Mouse (Mus musculus) adrenal gland, postnatal 36 days (tissue): ENCODE measurements around the gene Gm26938. TPM values are rescaled to one million over a fixed set of nuclear protein-coding genes. Genes with fewer than 3 reads are reported as not detected.

ENCODE experiments used
- DNase-seq, 2 experiments: peaks; one replicate each; pipeline ENCODE4 v3.0.0; 2021; ENCODE audit warnings: mixed read lengths in 1 of 2
- long read RNA-seq, 2 experiments: library from polyadenylated mRNA; stranded (forward); transcript quantifications; one replicate each; pipeline ENCODE4 v2.0.0; 2021; ENCODE audit warnings: borderline sequencing depth in 2 of 2
- total RNA-seq, 2 experiments: library from RNA; stranded (reverse); gene quantifications; 2 replicates each; pipeline ENCODE4 v1.2.3; 2021

Gene Gm26938
- total RNA-seq: not detected
- long read RNA-seq, experiment 1: 0 reads
- long read RNA-seq, experiment 2: 0 reads

DNA sequence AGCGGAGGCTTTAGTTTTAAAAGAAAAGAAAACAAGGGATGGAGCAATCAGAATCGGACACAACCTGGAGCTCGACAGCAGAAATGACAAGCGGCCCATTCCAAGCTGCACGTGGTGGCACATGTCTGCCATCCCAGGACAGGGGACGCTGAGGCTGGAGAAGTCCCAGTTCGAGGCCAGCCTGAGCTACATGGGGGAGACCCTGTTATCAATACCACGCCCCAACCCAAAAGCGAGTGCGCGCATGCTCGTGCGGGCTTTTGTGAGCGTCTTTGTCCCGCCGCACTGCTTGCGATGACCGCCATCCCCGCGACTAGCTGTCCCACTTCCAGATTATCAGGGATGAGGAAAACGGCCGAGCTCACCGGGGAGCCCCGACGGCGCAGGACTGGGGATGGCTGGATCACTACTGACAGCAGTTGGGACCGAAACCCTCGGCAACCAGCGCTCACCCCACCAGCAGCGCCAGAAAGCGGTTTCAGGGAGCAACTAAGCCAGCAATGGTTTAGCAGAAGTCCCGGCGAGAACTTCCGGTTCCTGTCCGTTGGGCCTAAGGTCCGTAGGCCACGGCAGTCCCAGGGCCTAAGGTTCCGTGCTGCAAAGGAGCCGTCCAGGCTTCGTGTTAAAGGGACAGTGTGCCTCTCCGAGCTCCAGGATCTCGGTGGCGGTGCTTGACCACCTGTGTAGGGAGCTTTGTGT is at the start of gene Gm26938, which contains the start of gene Psmg3:
Gene Gm26938 (minus strand): TSS at position 51 of the 699 bp plus-strand sequence.
Gene Psmg3 (minus strand): TSS at position 529 of the 699 bp plus-strand sequence.
- DNase-seq: peak; percentile 87 to 90

DNA sequence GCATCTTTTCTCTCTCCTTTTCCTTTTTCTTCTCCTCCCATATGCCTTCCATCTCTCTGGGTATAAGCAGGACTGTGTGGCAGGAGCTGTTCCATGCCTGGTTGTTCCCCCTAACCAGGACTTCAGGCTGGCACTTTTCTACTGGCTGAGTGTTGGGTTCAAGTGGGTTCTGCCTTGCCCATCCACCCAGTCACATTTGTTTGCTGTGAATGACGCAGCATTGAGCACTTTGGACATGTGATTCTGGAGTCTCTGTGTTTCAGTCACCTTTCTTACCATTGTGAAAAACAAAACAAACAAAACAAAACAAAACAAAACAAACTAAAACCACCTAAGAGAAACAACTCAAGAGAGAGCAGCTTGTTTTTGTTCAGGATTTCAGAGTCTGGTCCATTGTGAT is 45.3 kb upstream of the Gm26938 start:
- DNase-seq: no peak

DNA sequence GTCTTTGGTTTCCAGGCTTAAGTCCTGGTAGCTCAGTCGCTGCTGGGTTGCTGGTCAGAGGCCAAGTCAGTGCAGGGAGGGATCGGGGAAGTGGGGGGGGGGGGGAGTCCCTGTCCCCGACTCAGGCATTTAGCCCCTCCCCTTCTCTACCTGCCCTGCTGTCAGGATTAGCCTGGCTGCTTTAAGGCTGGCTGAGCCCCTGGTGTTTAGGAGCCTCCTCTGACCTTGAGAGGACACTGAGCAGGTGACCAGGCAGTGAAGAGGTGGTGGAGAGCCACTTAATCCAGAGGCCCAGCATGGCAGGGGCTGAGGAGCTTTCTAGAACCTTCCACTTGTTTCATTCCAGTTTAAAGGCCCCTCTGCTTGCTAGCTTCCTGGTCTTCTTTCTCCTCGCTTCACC is 44.7 kb upstream of the Gm26938 start:
- DNase-seq: no peak

DNA sequence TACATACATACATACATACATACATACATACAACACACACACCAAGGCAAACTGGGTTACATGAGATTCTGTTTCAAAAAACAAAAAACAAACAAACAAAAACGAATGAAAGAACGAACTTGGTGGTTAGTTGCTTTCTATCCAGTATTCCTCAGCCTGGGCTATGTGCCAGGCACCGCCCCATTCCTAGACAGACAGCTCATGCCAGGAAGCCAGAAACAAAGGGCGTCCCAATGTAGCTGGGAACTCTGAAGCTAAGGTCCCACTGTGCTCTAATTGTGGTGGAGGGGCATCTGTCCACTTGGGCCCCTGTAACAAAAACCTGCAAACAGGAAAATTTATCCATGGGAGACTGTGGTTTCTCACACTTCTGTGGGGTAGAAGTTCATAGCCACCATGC is 36.6 kb upstream of the Gm26938 start:
- DNase-seq: peak; percentile 85 to 90

DNA sequence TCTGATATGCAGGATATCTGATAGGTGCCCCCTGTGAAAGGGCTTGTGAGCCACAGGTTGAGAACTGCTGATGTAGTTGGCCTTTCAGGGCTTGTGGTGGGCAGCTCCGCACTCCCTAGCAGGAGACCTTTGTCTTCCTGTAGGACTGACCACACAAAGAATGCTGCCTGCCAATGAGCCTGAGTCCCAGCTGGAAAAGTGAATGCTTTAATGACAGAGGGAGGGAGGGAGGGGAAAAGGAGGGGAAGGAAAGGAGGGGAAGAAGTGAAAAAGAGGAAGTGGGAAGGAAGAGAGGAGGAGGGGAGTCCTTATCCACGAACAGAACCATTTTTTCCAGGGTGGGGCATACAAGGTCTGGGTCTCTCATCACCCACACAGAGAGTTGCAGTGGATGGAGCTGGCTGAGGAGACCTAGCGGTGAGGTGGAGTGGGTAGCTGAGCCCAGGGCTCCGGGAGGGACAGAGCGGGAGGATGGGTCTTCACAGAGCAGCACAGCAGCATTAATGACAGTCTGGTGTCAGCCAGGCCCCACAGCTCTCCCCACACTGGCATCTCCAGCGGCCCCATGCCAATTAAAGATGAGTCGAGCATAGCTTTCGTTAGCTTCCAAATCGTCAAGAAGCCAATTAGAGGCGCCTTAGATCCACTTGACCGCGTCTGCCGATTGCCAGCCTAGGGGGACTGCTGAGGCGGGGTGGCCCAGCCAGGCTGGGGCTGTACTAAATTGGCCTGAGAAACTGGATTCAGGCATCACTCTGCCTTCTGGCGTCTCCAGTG is 34.3 kb upstream of the Gm26938 start:
- DNase-seq: no peak

DNA sequence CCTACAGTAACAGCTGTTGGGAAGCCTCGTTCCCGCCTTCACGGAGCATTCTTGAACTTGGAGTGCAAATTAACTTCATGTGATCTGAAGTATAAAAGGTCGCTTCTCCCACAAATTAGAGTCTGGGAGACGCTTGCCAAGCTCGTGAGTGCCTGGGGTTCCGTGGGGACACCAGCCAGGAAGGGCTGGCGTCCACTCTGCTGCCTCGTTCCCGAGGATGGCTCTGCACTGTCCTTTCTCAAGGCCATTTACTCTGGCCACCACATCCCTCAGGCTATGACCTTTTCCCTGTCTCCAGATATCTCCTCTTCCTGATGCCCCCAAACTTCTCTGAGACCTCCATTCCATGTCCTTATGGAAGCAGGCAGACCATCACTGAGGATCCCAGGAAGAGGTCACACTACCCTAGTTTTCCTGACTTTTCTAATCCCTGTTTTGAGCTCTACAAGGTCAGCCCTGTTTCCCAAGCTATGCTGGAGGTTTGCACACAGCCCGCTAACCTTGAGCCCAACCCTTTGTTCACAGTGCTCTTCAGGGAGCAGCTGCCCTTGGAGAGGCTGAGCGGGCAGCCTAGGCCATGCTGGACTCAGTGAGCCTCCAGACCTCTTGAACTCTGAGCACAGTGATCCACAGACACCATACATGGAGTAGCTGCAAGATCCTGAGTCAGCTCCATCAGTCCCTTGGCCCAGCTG is 23.6 kb upstream of the Gm26938 start:
- DNase-seq: peak; percentile 68 to 75

DNA sequence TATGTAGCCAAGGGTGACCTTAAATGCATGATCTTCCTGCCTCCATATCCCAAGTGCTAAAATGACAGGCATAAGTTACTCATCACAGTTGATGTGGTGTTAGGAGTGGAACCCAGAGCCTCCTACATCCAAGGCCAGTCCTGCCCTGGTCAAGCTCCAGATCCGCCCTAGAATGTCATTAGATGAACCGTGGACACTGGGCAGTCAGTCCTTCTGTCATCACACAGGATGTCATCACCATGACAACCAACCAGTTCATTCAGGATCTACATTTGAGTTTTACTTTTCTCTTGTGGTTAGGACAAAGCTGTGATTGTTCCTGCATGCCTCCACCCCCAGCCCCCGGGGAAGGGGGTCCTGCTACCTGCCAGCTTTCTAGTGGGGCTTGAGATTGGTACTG is 12.9 kb upstream of the Gm26938 start:
- DNase-seq: no peak

DNA sequence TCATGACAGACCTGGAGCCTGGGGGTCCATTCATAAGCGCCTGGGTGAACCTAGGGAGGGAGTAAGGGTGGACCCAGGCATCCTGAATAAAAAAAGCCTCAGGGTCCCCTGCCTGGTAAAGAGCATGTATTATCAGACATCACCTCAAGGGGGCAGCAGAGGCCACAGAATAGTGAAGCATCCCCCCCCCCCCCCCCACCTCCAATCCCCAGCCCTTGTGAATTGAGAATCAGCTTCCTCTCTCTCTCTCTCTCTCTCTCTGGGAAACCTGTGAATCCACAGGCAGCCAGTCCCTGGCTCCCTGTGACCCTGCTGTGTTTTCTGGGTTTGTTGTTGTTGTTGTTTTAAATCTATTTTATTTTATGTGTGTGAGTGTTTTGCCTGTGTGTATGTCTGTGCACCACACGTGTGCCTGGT is 12.3 kb upstream of the Gm26938 start:
- peak; percentile 58 to 75 for DNase-seq

DNA sequence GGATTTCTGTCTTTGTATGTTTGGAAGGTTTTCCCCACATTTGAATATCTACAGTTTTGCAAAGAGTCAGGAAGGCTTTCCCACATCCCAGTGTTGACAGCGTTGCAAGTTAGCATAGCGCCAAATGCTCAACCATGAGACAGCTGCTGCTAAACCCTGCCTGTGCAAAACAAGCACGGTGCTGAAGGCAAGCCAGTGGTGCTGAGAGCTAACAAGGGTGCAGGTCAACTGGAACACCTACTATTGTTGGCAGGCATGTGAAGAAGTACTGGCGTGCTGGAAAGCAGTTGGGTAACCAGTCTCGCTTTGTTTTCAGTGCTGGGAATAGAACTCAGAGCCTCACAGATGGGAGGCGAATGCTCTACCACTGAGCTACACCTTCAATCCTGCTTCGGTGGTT is 9.5 kb upstream of the Gm26938 start:
- DNase-seq: no peak

DNA sequence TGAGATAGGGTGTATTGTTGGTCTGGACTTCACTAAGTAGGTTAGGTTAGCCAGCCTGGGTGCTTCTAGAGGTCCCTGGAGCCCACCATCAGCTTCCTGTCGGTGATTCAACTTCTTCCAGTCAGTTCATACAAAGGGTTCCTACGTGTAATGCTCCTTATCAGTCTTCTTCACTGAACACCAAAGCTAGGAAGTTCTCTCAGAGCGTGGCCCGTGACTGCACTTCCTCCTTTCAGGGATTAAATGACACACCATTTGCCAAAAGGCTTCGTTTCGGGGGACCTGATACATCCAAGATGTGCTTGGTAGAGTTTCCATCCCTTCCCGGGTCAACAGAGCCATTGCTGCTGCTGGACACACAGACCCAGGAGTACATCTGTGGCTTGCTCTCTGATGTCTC is 5.9 kb upstream of the Gm26938 start:
- no peak for DNase-seq

DNA sequence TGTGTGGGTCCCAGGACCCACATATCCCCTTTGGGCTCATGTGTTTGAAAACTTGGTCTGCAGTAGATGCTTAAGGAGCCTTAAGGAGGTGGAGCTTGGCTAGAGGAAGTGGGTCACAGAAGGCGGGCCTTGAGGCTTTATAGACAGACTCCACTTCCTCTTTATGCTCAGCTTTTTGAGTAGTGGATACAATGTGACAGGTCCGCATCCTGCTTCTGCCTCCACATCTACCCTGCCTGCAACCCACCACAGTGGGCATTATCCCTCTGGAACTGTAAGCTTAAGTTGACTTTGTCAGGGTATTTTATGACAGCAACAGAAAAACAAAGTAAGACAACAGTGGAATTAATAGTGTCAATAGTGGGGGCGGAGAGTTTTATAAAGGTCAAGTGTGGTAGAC is 4.5 kb upstream of the Gm26938 start:
- DNase-seq: no peak

DNA sequence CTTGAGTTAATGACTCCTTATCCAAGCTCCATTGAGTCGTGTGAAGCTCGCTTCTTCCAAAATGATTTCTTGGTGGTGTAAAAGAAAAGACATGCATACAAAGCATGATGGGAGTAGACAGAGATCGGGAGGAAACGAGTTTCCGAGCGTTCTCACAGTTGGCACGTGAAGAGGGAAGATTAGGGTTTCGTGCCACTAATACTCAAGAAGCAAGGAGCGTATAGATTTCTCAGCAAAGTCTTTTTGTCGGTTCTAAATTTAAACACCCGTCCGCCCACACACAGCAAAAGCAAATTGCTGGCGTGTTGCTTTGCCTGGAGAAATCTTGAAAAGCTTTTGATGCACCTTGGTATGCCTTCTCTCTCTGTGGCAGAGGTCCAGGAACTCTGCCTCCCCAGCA is 3.2 kb upstream of the Gm26938 start:
- DNase-seq: no peak

DNA sequence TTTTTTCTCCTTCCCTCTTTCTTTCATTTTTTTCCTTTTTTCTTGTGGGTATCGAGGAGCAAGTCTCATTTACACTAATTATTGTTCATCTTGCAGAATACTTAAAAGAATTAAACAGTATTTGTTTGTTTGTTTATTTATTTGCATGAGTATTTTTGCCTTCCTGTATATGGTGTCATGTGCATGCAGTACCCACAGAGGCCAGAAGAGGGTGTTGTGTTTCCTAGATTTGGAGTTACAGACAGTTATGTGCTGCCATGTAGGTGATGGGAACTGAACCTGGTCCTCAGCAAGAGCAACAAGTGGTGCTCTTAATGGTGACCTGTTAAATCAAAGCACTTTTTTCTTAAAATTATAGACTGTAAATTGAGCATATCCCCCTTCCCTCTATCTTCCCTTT is 1.4 kb upstream of the Gm26938 start:
- DNase-seq: no peak

DNA sequence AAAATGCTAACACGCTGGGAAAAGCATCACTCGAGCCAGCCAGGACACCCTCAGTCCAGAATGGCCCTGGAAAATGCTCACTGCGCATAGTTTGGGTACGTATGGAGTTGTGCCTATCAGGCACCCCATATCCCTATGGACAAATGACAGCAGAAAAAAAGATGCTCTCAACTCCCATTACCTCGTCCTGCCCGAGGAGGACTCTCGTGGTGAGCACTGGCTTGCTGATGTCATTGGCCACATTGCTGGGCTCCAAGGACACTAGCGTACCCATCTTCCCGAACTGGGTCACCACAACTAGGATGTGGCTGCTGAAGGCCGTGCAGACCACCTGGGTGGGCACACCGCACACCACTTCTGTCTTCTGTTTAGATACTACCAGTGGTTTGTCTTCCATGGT is 260 bp downstream of the Gm26938 start:
- DNase-seq: no peak

DNA sequence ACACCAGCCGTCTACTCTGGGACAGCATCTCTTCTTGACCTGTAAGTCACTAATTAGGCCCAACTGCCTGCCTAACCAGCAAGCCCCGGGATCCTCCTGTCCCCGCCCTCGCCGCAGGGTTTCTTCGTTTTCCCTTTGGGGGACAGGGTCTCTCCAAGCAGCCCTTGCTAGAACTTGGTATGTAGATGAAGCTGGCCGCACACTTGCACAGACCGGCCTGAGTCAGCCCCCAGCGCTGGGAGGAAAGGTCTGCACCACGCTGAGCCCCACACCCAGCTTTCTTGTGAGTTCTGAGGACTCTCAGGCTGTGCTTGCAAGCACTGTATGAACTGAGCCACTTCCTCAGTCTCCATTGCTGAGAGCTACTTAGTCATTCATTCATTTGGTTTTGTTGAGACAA is 1.7 kb downstream of the Gm26938 start:
- no peak for DNase-seq

DNA sequence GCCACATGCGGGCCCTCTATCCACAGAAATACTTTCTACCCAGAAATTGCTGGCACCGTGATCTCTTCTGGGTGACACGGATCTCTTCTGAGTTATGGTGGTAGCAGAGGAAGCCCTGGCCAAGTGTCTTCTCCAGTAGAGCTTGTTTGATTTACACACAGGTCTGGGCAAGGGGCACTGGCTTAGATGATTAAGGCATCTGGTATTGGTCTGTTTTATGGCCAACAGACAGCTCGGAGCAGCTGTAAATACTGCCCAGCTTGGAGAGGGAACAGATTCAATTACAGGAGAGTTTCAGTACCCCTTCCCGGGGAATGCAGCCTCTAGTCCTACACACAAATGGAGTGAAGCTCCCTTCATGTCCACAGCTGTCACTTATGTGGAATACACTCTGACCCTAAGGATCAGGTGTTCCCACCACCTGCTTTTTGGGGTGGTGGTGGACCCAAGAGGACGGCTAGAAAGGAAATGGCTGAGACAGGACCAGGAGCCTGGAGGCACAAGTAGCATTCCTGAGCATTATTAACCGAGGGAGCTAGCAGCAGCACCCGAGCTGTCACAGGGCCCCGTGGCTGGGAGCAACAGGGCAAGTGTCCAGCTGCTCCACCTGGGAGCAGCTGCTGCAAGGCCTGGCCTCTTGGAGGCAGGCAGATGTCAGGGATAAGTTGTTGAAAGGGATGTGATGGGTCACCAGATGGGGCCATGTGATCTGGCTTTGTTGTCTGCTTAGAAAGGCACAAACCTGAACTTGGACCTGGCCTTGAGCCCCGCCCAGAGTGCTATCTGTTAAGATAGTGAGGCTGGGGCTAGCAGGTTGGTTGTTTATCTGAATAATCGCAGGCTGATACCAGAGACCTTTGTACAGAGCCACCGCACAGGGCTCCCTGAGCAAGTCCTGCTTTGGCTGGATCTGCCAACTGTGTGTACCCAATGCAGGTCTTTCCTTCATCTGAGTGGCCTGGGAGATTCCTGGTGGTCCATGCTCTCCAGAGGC is 4.4 kb downstream of the Gm26938 start:
- DNase-seq: no peak

DNA sequence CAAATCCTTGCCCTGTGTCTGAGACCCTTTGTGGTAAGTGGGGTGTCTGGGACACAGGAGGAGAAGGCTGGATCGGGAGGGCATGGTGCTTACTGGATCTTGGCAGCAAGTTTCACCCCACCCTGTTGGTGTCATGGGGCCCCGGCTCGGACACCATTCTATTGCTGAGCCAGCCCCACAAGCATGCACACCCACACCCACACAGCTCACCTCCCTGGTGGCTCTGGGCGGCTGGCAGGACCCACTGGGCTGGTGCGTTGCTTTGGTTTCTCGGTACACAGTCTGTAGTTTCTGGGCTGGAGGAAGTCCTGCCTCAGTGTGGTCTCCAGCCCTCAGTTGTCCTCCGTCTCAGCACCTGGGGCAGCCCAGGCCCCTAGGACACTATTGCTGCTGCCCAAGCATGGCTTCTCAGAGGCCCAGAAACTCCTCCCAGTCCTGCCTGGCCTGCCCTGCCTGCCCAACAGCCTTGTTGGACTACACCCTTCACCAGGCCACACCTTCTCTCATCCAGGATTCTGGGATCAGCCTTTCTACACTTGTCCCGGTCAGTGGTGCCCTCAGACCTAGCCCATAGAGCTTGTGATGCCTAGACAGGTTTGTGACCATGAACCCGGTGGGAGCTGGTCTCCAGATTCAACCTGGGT is 6.5 kb downstream of the Gm26938 start, which contains the start of gene Tmem184a:
Gene Tmem184a (minus strand): TSS at position 380 of the 644 bp plus-strand sequence.
- DNase-seq: no peak

DNA sequence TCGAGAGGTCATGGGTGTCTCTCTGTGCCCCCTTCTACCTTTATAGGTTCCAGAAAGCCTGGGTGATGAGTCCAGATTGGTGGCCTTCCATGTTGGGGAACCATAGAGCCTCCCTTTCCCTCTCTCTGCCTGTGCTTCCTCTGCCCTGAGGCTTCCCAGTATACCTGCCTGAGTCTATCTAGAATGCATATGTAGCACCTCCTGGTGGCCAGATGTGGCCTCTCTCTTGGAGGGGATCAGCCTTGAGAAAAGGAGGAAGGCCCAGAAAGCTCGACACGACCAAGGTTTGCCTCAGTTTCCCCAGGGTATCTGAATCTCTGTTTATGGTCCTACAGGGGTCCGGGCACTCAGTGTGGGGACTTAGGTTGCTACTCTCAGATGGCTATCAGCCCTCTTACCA is 7.4 kb downstream of the Gm26938 start:
- DNase-seq: peak in 1 of 2 experiments; percentile 48

DNA sequence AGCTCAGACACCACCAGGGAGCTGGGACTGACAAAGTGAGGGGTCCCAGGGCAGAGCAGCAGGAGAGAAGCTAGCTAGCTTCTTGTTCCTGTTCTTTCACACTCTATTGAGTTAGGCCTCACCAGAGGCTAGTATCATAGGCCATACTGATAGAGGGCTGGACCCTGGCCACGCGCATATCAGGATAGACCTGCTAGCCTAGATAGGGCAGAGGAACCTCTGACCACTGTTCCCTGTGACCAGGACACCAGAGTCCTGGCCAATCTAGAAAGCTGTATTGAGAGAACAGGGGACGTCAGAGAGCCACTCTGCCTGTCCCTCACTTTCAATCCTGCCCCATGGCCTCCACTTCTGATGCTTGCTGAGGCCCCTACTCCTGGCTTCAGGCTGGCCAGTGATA is 8.2 kb downstream of the Gm26938 start:
- DNase-seq: no peak

DNA sequence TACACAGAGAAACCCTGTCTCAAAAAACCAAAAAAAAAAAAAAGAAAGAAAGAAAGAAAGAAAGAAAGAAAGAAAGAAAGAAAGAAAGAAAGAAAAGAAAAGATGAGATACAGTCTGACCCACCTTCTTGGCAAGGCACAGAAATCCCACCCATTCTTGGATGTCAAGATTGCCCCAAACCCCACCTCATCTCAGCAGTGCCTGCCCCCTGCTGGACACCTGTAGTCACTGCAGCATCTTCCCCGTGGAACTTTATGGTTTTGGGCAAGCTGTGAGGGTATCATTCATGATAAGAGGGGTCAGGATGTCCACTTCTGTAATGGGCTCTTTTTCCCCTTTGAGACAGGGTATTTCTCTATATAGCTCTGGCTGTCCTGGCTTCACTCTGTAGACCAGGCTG is 8.9 kb downstream of the Gm26938 start:
- no peak for DNase-seq

DNA sequence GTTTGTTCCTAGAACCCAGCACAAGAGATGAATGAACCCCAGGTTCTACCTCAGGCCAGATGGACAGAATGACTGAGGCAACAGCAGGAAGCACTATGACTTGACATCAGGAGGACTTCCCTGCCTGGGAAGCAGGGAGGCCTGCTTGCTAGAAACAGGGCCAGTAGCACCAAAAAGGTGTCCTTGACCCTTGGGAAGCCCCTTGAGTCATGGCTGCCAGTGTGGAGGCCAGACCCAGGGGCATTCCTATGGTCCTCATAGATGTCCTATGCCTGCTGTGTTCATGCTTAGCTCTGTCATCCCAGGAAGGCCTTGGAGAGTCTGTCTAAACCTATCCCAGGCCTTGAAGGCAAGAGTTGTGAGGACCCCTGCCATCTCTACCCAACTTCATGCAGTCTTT is 9.8 kb downstream of the Gm26938 start:
- no peak for DNase-seq
